Mouse (Mus musculus): Measurements from ENCODE around the gene Cyp4f16.

GRCm38 (mm10) chr17:32534068-32534467 lies 2.3 kb upstream of the Cyp4f16 start:
- TF ChIP-seq POLR2A (IDR thresholded peaks at IDR 0.05; ENCODE audit: low read depth, low read length) (no peak), CTCF (IDR thresholded peaks at IDR 0.05; ENCODE audit: borderline replicate concordance, insufficient read depth, low read length) (no peak)

All from embryonic fibroblast, embryonic 13.5 days (primary cell).